Mouse (Mus musculus): ENCODE data around the gene Nr2f1. TPM values are rescaled to one million over a fixed set of nuclear protein-coding genes. Genes with fewer than 3 reads are reported as not detected.

The Nr2f1 gene
- polyA plus RNA-seq, 1 experiment from 2014 or later = 70.7 TPM

DNA sequence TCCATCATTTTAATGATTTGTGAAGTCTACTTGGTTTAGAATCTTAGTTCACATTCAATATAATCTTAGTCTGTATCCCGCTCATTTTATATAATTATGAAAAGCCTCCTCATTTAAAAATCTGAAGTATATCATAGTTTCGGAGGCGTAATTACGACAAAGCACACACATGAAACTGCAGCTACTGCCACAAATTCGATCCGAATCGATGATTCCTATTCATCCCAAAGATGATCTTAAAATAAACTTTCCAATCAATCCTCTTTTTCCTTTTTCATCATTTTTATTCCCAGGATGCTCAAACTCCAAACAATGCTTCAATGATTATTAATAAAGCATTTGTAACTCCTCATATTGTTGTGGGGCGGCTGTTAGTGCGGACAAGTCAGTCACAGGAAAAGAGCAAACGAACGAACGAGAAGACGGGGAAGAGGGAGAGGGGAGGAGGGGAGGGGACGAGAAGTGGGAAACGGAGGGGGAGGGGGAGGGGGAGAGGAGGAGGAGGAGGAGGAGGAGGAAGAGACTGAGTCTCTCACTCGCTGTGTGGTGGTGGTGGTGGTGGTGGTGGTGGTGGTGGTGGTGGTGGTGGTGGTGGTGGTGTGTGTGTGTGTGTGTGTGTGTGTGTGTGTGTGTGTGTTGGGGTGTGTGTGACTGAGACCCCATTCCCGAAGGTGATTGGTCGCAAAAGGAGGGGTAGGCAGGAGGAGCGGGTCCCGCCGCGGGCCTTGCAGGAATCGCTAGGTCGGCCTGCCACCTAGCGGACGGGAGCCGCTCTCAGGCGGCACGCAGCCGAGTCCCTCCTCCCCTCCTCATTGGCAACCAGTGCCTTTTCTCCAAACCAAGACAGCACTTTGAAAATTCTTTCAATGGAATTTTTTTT lies 1.7 kb upstream of the Nr2f1 start:
- peak; percentile 72 for ATAC-seq (ENCODE audit: low FRiP score)
- under 1% methylated on average over 27 of the region's 30 CpGs for WGBS

DNA sequence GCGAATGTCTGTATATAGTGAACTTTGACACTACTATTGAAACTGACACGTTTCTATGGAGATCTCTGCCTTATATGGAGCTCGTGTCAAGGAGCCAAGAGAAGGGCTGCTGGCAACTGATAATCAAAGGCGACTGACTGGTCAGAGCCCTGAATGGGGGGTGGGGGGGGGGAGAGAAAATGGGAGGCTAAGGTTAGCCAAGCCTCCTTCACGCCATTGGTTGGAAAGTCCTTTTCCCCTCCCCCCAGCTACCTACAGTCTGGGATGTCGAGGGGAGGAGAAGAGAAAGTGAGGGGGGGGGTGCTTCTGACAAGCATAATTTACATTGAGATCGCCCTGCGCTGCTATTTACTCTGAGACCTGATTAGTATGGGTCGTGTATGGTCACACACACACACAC lies 850 bp upstream of the Nr2f1 start:
- Histone ChIP-seq H3K27me3 (ENCODE audit: control insufficient read depth, insufficient read depth, low read length) (no peaks in the 10 kb centered on the region), H3K36me3 (replicated peaks; ENCODE audit: control insufficient read depth, insufficient read depth) (peaks cover 4% of the 10 kb centered on the region; the same call in 1 of the 2 replicates), H3K4me2 (replicated peaks) (peak overlapping the region; percentile 90), H3K4me1 (replicated peaks; ENCODE audit: control insufficient read depth, insufficient read depth, low read length) (peaks cover 12% of the 10 kb centered on the region), H3K9ac (peak overlapping the region; percentile 55), H3K9me3 (ENCODE audit: control insufficient read depth, low read length) (no peaks in the 10 kb centered on the region), H3K4me3 (replicated peaks; ENCODE audit: low read length) (peak overlapping the region; percentile 99), H3K27ac (peak overlapping the region; percentile 100)
- ATAC-seq (ENCODE audit: low FRiP score) (peak; percentile 63), DNase-seq (ENCODE audit: low spot score) (peak; percentile 88)
- WGBS = 2% methylated on average over 8 of the region's 9 CpGs

More for the DNA sequence above, 1.7 kb upstream of the Nr2f1 start:
- peaks cover 18% of the 10 kb centered on the region for H3K4me1 ChIP-seq (replicated peaks; ENCODE audit: control insufficient read depth, insufficient read depth, low read length)
- H3K4me2 ChIP-seq (replicated peaks) = peak overlapping the region; percentile 90
- peak overlapping the region; percentile 100 for H3K27ac ChIP-seq
- H3K4me3 ChIP-seq (replicated peaks; ENCODE audit: low read length) = peak overlapping the region; percentile 99
- H3K9me3 ChIP-seq (ENCODE audit: control insufficient read depth, low read length) = no peaks in the 10 kb centered on the region
- H3K9ac ChIP-seq = peak overlapping the region; percentile 96
- peak; percentile 94 for DNase-seq (ENCODE audit: low spot score)
- H3K36me3 ChIP-seq (replicated peaks; ENCODE audit: control insufficient read depth, insufficient read depth) = no peaks in the 10 kb centered on the region
- H3K27me3 ChIP-seq (ENCODE audit: control insufficient read depth, insufficient read depth, low read length) = no peaks in the 10 kb centered on the region

DNA sequence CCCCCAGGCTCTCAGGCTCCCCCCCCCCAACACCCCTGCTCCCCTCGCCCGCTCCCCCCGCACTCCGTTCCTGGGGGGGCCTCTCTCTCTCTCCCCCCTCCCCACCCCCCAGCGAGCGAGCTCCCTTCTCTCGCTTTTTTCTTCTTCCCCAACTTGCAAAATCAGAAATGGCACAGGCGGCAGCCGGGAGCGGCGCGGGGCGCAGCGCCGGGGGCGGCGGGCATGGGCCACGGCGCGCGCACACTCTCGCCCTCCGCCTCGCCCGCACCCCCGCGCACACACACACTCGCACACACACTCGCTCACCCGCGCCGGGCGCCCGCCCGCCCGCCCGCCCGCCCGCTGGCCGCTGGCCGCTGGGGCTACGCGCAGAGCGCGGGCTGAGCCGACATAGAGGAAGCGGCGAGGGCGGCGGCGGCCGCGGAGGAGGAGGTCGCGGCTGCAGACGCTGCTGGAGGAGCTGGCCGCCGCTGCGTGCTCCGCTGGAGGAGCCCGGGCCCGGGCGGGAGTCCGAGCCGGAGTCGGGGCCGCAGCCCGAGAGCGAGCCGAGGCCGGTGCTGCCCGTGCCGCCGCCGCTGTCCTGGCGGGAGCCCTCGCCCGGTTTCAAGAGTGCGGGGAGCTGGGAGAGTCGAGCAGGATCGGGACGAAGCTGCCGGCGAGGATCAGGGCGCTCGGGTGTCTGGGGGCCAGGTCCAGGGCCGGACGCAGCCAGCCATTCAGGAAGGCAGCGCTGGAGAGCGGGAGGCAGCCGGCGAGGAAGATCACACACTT lies 501 bp downstream of the Nr2f1 start:
- no peaks in the 10 kb centered on the region for H3K27me3 ChIP-seq (ENCODE audit: control insufficient read depth, insufficient read depth, low read length)
- H3K4me1 ChIP-seq (replicated peaks; ENCODE audit: control insufficient read depth, insufficient read depth, low read length) = peaks cover under 1% of the 10 kb centered on the region
- H3K9me3 ChIP-seq (ENCODE audit: control insufficient read depth, low read length) = no peaks in the 10 kb centered on the region
- H3K4me3 ChIP-seq (replicated peaks; ENCODE audit: low read length) = peak overlapping the region; percentile 99
- peak overlapping the region; percentile 100 for H3K9ac ChIP-seq
- peak overlapping the region; percentile 100 for H3K27ac ChIP-seq
- peaks cover 16% of the 10 kb centered on the region for H3K36me3 ChIP-seq (replicated peaks; ENCODE audit: control insufficient read depth, insufficient read depth)
- under 1% methylated on average over 64 of the region's 92 CpGs for WGBS
- H3K4me2 ChIP-seq (replicated peaks) = peak overlapping the region; percentile 90
- DNase-seq (ENCODE audit: low spot score) = peak; percentile 56
- ATAC-seq (ENCODE audit: low FRiP score) = peak; percentile 13

DNA sequence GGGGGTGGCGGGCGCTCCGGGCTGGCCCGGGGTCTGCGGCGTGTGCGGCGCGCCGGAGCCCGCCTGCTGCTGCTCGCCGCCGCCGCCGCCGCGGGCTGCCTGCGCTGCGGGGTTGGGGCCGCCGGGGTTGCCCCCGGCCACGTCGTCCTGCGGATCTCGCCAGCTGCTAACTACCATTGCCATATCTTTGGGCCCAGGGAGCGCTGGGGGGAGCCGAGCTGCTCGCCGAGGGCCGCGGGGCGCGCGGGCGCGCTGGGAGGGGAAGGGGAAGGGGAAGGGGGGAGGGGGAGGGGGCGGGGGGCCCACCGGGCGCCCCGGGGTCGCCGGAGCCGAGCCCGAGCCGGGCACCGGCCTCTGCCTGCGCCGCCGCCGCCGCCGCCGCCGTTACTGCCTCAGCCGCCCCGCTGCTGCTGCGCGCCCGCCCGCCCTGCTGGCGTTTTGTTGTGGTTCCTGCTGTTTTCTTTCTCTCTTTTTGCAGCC lies 1.1 kb downstream of the Nr2f1 start:
- under 1% methylated on average over 31 of the region's 63 CpGs for WGBS
- DNase-seq (ENCODE audit: low spot score) = no peak
- no peaks in the 10 kb centered on the region for H3K27me3 ChIP-seq (ENCODE audit: control insufficient read depth, insufficient read depth, low read length)

DNA sequence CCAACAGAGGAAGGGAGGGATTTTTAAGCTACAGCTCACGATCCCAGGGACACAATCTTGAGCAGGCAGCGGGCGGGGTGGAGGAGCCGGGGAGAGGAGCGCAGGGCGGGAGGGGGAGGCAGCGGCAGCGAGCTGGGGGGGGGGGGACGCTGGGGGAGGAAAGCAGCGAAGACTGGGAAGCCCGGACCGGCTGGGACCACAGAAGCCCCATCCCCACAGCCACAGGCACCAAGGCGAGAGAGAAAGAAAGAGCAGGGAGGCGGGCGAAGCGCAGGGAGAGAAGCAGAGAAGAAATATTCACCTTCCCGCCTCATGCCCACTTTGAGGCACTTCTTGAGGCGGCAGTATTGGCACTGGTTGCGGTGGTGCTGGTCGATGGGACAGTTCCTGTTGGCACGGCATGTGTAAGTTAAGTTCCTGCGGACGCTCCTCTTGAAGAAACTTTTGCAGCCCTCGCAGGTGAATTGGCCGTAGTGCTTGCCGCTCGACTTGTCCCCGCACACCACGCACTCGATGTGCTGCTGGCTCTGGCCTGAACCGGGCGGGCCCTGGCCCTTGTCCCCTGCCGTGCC lies 1.7 kb downstream of the Nr2f1 start:
- Histone ChIP-seq H3K4me1 (replicated peaks; ENCODE audit: control insufficient read depth, insufficient read depth, low read length) (no peaks in the 10 kb centered on the region; the same call in 1 of the 2 replicates), H3K4me2 (replicated peaks) (peak overlapping the region; percentile 90), H3K4me3 (replicated peaks; ENCODE audit: low read length) (peak overlapping the region; percentile 99), H3K27me3 (ENCODE audit: control insufficient read depth, insufficient read depth, low read length) (no peaks in the 10 kb centered on the region), H3K9me3 (ENCODE audit: control insufficient read depth, low read length) (no peaks in the 10 kb centered on the region), H3K27ac (peak overlapping the region; percentile 100), H3K36me3 (replicated peaks; ENCODE audit: control insufficient read depth, insufficient read depth) (peaks cover 20% of the 10 kb centered on the region), H3K9ac (peak overlapping the region; percentile 100)
- DNase-seq (ENCODE audit: low spot score) = peak; percentile 59
- no peak for ATAC-seq (ENCODE audit: low FRiP score)
- under 1% methylated on average over 25 of the region's 33 CpGs for WGBS

More for the DNA sequence above, 1.1 kb downstream of the Nr2f1 start:
- Histone ChIP-seq H3K4me2 (replicated peaks) (peak overlapping the region; percentile 90), H3K9ac (peak overlapping the region; percentile 100), H3K36me3 (replicated peaks; ENCODE audit: control insufficient read depth, insufficient read depth) (peaks cover 16% of the 10 kb centered on the region), H3K9me3 (ENCODE audit: control insufficient read depth, low read length) (no peaks in the 10 kb centered on the region), H3K4me3 (replicated peaks; ENCODE audit: low read length) (peak overlapping the region; percentile 99), H3K4me1 (replicated peaks; ENCODE audit: control insufficient read depth, insufficient read depth, low read length) (no peaks in the 10 kb centered on the region; the same call in 1 of the 2 replicates), H3K27ac (peak overlapping the region; percentile 100)
- ATAC-seq (ENCODE audit: low FRiP score) = no peak

DNA sequence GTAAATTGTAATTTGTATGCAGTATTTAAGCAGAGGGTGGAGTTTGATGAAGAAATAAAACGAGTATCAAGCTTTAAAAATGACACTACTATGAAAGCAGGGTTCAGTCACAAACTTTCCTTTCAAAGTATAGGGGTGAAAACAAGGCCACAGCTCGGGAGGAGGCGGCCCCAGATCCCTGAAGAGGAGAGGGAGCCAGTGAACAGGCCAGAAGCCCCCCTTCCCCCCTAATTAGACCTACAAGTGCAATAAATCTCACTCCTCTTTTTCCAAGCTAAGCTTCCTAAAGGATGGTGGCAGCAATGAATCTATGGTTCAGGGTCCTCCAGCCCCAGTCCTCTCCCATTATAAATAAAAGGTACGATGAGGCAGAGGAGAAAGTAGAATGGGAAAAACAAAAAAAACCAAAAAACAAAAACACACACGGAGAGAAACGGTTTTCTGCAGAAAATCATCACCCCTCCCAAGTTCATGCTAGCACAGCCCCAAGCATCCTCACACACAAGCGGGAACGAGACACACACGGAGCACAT lies 2.2 kb downstream of the Nr2f1 start:
- no peaks in the 10 kb centered on the region for H3K27me3 ChIP-seq (ENCODE audit: control insufficient read depth, insufficient read depth, low read length)
- ATAC-seq (ENCODE audit: low FRiP score) (no peak), DNase-seq (ENCODE audit: low spot score) (peak; percentile 45)
- no peaks in the 10 kb centered on the region; the same call in 1 of the 2 replicates for H3K4me1 ChIP-seq (replicated peaks; ENCODE audit: control insufficient read depth, insufficient read depth, low read length)
- H3K4me2 ChIP-seq (replicated peaks) = peak overlapping the region; percentile 90
- peak overlapping the region; percentile 99 for H3K4me3 ChIP-seq (replicated peaks; ENCODE audit: low read length)
- under 1% methylated on average over 9 of the region's 9 CpGs for WGBS
- H3K9me3 ChIP-seq (ENCODE audit: control insufficient read depth, low read length) = no peaks in the 10 kb centered on the region
- peaks cover 26% of the 10 kb centered on the region for H3K36me3 ChIP-seq (replicated peaks; ENCODE audit: control insufficient read depth, insufficient read depth)
- peak overlapping the region; percentile 100 for H3K9ac ChIP-seq
- H3K27ac ChIP-seq = peak overlapping the region; percentile 100

DNA sequence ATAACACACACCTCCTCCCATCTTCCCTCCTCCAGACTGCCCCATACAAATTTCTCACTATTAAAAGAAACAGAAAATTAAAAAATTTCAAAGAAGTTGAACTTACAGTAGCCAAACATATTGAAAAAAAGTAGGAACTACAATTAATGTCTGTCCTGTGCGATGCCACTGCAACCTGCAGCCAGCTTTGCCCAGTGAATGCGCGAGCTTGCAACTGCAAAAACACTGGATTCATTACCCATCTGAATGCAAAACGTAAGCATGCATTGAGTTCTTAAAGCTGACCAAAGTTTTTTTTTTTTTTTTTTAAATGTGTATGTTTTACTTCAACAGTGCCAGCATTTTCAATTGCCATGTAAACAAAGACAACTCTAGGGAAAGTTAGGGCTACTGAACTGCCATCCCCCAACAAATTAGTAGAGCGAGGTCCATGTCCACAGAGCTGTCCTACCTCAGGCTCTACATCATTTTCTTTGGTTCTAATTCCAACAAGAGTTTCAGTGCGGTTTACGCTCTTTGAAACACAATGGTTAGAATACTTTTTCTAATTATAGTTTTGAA lies 3.2 kb downstream of the Nr2f1 start:
- no peak for ATAC-seq (ENCODE audit: low FRiP score)
- peak overlapping the region; percentile 100 for H3K9ac ChIP-seq
- peak overlapping the region; percentile 100 for H3K27ac ChIP-seq
- H3K36me3 ChIP-seq (replicated peaks; ENCODE audit: control insufficient read depth, insufficient read depth) = peaks cover 33% of the 10 kb centered on the region
- H3K9me3 ChIP-seq (ENCODE audit: control insufficient read depth, low read length) = no peaks in the 10 kb centered on the region
- H3K4me3 ChIP-seq (replicated peaks; ENCODE audit: low read length) = peak overlapping the region; percentile 99
- H3K27me3 ChIP-seq (ENCODE audit: control insufficient read depth, insufficient read depth, low read length) = no peaks in the 10 kb centered on the region
- H3K4me1 ChIP-seq (replicated peaks; ENCODE audit: control insufficient read depth, insufficient read depth, low read length) = peaks cover 7% of the 10 kb centered on the region
- WGBS = 10% methylated on average over 7 of the region's 7 CpGs
- peak overlapping the region; percentile 90 for H3K4me2 ChIP-seq (replicated peaks)
- peak; percentile 41 for DNase-seq (ENCODE audit: low spot score)

DNA sequence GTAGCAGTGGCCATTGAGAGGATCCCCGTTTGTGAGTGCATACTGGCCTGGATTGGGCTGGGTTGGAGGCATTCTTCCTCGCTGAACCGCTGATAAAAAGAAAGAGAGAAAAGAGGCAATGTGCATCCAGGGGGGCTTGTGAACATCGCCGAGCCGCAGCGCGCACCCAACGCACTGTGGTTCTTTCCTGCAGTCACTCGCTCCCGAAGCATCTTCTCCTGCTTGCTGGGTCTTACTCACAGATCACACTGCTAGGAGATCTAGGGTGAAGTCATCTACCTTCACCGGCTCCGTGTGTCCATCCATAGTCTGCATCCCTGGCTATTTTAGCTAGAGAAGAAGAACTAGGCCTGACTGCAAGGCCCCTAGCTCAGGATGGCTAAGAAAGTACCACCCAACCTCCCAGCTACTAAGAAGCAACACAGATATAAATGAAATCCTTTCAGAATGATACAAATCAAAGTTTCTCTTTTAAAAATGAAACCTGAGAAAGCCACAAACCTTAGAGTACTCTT lies 3.9 kb downstream of the Nr2f1 start:
- peak overlapping the region; percentile 99 for H3K4me3 ChIP-seq (replicated peaks; ENCODE audit: low read length)
- peaks cover 14% of the 10 kb centered on the region for H3K4me1 ChIP-seq (replicated peaks; ENCODE audit: control insufficient read depth, insufficient read depth, low read length)
- DNase-seq (ENCODE audit: low spot score) = no peak
- no peaks in the 10 kb centered on the region for H3K27me3 ChIP-seq (ENCODE audit: control insufficient read depth, insufficient read depth, low read length)
- H3K36me3 ChIP-seq (replicated peaks; ENCODE audit: control insufficient read depth, insufficient read depth) = peaks cover 33% of the 10 kb centered on the region
- WGBS = 2% methylated on average over 13 of the region's 13 CpGs
- H3K9ac ChIP-seq = peak overlapping the region; percentile 100
- H3K27ac ChIP-seq = peak overlapping the region; percentile 100
- no peaks in the 10 kb centered on the region for H3K9me3 ChIP-seq (ENCODE audit: control insufficient read depth, low read length)
- ATAC-seq (ENCODE audit: low FRiP score) = no peak
- H3K4me2 ChIP-seq (replicated peaks) = peak overlapping the region; percentile 90
